Mouse (Mus musculus): ENCODE measurements around the gene Mttp.

The Mttp gene

DNA sequence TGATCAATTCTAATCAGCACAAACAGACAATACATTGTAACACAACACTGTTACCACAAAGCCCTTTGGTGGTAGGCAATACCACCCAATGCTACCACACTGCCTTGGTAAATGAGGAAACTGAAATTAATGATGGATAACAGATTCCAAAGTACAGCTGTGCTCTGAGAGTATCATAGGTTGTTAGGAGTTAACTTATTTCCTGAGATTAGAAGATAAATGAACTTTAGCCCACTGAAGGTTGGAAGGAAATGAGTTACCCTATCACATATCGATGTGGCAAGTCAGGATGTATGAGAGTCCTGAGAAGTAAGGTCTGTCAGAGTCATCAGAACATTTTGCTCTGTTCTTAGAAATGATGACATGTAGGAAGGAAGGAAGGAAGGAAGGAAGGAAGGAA is 10.2 kb downstream of the Mttp start:
- no peak for DNase-seq (ENCODE audit: inconsistent ontology term)

DNA sequence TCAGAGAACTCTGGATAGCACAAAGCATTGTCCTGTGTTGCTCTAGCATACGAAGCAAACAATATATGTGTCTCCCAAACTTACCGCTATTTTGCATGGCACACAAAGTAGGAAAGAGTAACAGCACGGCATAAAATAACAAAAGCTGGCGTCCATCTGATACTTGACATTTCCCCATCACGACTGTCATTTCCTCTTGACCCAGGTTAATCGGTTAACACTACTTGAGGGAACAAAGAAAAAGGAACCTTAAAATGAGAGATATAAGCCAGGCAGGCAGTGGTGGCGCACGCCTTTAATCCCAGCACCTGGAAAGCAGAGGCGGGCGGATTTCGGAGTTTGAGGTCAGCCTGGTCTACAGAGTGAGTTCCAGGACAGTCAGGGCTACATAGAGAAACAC is 10.9 kb downstream of the Mttp start:
- DNase-seq (ENCODE audit: inconsistent ontology term), result no peak

DNA sequence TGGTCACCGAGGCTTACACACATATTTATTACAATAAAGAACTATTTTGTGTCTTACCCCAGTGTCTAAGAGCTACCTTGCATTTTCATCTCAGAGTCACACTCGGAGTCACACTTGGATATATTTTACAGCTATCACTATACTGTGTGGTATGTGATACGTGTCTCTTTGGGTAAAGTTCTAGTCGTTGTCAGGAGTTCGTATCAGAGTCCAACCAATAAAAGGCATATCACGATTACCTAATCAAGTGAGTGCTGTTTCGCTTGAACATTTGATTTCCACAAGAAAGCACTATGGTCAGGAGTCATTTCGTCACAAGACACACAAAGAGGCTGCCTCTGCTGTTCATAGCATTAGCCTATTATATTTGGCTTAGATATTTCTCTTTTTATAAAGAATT is 11.3 kb downstream of the Mttp start:
- DNase-seq (ENCODE audit: inconsistent ontology term), result no peak

DNA sequence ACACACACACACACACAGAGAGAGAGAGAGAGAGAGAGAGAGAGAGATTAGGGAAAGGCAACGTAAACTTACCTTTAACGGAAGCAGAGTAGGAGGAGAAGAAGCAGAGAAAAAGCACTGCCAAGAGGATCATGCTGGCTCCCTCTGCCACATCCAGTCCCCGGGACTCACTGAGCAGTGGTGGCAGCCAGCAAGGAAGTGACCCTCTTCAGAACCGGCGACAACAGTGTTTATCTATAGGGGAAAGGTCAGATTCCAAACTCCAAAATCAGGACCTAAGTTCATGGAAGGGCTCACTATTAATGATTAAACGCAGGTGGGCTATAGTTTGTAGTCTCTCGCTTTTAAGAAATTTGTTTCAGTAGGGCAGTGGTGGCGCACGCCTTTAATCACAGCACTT is 13.6 kb downstream of the Mttp start:
- no peak for DNase-seq (ENCODE audit: inconsistent ontology term)

DNA sequence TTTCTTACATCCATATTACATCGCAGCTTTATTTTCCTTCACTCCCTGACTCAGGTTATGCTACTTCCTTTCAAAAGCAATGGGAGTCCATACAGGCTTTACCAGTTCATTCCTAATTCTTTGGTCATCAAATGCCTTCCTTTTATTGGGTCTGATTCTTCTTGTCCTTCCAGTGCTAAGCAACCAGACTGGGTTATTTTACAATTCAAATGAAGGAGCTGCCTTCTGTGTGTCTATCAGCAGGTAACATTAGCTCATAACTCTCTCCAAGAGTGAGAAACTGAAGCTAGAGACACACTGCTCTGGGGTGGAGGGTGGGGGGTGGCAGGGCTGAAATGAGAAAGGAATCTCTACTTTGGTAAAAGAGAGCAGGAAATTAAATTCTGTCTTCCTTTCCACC is 14.1 kb downstream of the Mttp start:
- DNase-seq (ENCODE audit: inconsistent ontology term), result no peak

DNA sequence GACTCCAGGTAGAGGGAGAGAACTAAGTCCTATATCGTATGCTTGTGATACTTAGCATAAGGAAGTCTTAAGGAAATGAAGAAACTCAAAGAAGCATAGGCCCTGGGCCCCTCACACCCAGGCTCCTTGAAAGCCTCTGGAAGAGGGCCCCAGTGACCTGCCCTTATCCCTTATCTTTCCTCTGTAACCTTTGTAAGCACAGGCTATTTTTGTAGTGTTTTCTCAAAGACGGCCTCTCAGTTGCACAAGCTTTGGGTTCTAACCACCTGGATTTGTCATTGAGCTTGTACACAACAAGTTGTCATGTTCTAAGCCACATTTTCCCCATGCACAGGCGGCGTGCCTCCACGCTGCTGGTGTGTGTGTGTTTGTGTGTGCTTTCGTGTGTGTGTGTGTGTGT is 15.7 kb downstream of the Mttp start:
- no peak for DNase-seq (ENCODE audit: inconsistent ontology term)

DNA sequence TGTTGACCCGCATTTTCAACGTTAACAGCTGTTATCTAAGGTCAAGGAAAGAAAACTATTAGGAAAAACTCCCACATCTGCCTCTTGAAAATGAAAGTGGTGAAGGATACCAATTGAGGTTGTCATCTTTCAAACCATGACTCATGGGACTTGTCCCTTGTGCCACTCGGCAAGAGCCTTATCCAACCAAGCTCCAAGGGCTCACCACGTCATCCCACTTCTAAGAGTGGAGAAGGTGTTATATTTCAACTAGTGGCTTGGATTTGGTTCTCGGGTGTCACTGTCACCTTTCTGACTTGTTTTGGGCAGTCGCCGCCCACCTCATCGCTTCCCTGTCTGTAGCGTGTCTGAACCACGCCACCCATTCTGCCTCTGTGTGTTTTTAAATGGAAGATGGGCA is 20.9 kb downstream of the Mttp start:
- no peak for DNase-seq (ENCODE audit: inconsistent ontology term)

DNA sequence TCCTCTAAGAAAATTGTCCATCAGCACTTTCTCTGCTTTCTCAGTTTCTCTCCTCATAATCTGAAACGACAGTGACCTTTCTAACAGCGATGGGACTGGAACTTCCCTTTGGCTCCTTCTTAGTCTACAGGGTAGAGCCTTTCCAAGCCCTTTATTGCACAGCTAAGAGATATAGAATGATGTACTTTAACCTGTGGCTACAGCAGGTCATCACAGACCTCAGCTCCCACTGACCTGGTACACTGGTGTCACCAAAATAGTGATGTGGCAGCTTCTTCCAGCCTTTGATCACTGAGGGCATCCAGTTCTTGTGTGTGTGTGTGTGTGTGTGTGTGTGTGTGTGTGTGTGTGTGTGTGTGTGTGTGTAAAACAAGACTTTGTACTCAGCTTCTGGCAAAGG is 23.3 kb downstream of the Mttp start:
- DNase-seq (ENCODE audit: inconsistent ontology term), result no peak

DNA sequence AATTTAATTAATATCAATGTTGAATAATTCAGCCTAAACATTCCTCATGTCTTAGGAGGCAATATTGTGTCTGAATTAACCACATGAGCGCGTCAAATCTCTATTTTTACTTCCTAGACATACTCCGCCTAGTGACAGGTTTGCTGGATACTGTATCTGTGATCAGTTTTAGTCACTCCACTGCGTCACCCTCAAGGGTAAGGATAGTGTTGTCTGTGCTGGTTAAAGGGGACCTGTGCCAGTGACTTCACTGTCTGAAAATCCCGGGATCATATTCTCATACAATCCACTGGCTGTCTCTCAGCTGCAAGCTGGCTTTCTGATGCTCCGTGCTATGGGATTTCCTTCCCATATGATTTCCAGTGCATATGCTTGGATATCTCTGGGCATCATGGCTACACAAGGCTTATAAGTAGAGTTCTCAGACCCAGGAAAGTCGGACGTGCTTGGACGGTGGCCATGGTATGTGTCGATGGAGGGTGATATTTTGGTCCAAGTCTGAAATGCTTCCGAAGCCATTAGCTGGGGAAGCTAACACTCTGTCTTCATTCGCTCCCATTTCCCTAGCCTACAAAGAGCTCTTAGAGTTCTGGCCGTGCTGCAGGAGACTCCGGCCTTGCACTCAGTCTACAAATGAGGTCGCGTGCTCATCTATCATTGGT is 25.2 kb downstream of the Mttp start:
- DNase-seq (ENCODE audit: inconsistent ontology term), result no peak

DNA sequence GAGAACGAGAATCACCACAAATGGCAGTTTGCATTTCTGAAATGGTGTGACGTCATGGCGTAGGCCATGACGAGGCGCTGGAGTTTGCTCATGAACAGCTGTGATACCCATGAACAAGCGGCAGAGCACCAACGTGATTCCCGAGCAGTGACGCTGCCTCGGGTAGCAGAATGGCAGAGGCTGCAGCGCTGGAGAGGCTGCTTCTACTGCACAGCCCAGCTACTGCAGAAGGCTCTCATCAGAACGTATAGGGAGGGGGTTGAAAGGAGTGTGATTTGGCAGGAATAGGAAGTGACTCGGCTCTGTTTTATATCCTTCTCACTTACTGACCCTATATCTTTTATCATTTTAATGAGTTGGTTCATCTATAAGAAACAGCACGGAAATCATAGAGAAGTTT is 25.9 kb downstream of the Mttp start:
- no peak for DNase-seq (ENCODE audit: inconsistent ontology term)

DNA sequence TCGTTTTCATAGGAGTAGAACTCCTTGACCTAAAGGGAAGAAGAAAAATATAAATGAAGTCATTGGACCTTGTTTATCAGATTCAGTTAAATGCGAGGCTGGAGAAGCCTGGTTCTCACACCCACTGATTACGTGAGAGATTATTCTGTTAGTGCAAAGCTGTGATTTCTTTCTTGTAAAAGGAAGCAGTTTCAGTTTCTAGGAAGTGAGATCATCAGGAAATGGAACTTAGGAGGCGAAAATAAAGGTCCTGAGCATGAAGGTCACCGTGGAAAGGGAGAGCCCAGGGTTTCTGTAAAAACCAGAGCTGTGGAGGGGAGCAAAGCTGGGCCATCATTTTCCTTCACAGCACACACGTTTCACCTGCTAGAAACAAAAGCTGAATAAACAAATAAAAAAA is 26.4 kb downstream of the Mttp start:
- DNase-seq (ENCODE audit: inconsistent ontology term), result no peak

DNA sequence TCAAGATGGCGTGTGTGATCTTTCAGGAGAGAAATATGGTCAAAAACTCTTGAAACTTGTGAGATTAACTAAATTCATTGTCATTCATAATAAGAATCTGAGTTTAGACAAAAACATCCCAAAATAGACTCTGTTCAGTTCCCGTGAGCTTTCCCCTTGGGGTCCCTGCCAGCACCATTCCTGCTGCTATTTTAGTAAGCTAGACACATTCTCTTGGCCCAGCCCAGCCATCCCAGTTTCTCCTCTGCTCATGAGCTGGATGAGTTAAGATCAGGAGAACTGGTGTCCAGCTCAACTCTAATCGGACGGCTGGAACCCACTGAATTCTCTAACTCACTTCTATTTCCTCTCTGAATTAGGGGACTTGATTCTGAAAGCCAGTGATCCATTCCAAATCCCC is 27.9 kb downstream of the Mttp start:
- DNase-seq (ENCODE audit: inconsistent ontology term), result no peak

DNA sequence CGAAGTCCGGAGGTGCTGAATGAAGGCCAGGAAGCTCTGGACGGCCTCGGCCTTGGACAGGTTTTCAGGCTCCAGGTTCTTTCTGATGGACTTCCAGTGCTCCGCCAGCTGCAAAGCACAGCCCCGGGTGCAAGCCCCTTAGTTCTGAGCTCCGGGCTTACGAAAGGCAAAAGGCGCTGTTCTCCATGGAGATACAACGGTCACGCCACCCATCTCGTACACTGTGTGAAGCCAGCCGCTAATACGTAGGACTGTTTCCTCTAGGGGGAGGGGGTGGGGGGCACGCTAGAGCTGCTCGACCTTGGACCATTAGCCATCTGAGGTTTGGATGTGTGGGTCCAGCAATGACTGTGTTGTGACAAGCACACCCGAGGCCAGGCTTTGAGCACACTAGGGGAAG is 30.7 kb downstream of the Mttp start:
- no peak for DNase-seq (ENCODE audit: inconsistent ontology term)

DNA sequence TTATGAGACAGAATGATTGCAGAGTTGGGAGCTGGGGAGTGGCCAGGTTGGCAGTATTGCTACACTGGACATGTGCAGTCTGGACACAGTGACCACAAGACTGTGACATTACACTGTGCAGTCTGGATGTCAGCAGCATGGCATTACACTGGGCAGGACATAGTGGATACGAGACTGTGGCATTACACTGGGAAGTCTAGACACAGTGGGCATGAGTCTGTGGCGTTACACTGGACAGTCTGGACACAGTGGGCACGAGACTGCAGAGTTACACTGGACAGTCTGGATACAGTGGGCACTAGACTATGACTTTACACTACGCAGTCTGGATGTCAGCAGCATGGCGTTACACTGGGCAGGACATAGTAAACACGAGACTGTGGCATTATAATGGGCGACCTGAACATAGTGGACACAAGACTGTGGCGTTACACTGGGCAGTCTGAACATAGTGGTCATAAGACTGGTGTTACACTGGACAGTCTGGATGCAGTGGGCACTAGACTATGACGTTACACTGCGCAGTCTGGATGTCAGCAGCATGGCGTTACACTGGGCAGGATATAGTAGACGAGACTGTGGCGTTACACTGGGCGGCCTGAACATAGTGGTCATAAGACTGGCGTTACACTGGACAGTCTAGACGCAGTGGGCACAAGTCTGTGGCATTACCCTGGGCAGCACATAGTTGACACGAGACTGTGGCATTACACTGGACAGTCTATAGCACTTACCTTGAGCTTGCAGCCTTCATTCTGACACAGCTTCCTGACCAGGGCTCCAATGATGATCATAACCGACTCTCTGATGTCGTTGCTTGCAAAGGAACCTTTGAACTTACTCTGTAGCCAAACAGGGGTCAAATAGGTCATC is 33.6 kb downstream of the Mttp start:
- DNase-seq (ENCODE audit: inconsistent ontology term), result no peak

DNA sequence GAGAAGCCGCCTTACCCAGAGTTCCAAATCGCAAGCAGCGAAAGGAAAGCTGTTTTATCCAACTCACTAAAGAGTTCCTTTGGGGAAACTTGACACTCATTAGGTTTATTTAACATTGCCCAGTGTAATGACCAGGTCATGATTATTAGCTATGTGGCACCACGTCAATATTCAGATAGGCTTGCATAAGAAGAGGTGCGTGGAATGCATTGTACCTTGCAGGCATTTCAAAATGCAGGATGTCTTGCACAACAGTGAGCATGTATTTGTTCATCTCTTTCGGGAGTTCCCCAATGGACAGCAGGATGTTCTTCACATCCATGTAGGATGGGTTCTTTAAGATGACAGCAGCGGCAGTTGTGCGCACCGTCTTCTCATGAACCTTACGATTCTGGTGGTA is 37.9 kb downstream of the Mttp start:
- no peak for DNase-seq (ENCODE audit: inconsistent ontology term)

DNA sequence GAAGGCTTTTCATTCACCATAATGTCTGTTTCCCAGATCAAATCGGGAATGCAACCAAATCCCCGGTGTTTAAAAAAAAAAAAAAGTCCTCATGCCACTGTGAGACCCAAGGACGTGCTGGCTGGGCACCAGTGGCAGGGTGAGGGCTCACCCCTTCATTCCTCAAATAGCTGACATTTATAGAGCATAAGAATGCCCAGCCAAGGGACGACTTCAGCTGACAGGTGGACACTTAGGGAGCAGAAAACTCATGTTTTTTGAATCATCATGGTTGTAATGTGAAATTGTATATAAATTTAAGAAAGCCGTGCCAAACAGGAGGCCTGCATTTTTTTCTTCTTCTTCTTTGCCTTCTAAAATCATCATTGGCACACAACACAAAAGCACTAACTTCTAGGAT is 39.7 kb downstream of the Mttp start:
- peak; percentile 79 for DNase-seq (ENCODE audit: inconsistent ontology term)

DNA sequence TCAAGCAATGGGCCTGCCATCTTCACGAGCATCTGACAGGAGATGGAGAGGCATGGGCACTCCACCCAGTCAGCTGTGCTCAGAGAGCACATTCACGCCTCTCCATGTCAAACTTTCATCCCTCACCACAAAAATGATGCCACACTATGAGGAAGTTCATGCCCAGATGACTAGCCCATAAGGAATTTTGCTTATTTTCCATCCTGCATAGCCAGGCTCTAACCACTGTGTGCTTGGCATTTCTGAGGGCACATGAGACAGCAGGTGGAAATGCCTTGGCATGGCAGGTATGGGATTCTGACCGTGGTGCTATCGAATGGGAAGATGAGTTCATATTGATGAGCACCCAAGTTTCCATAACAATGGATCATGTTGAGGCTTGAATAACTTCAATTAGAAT is 41.1 kb downstream of the Mttp start:
- peak; percentile 85 for DNase-seq (ENCODE audit: inconsistent ontology term)

DNA sequence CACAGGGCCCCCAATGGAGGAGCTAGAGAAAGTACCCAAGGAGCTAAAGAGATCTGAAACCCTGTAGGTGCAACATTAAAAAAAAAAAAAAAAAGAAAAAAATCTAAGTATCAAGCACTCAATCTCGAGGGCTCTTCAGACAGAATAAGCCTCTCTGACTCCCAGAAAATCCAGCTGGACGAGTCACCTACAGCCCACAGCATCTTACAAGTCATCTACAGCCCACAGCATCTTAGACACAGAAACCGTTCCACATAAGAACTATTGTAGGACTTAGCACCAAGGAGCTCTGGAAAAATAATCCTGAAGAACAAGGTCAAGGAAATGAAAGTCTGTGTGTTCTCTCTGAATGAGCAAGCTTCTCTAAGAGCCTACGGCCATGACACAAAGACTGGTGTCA is 42.8 kb downstream of the Mttp start:
- DNase-seq (ENCODE audit: inconsistent ontology term), result no peak

DNA sequence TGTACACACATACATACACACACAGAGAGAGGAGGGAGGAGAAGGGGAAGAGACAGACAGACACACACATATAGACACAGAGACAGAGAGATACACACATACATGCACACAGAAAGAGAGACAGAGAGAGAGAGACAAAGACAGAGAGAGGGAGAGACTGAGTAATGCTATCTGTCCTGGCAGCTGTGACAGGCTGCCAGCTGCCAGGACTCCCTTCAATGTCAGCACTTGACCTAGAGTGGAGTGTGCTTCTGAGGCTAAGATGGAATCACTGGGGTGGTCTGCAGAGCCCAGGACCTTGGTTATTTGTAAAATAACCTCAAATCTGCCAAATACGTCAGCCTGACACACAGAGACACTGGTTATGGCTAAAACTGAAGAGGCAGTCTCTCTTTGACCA is 47.0 kb downstream of the Mttp start:
- no peak for DNase-seq (ENCODE audit: inconsistent ontology term)

DNA sequence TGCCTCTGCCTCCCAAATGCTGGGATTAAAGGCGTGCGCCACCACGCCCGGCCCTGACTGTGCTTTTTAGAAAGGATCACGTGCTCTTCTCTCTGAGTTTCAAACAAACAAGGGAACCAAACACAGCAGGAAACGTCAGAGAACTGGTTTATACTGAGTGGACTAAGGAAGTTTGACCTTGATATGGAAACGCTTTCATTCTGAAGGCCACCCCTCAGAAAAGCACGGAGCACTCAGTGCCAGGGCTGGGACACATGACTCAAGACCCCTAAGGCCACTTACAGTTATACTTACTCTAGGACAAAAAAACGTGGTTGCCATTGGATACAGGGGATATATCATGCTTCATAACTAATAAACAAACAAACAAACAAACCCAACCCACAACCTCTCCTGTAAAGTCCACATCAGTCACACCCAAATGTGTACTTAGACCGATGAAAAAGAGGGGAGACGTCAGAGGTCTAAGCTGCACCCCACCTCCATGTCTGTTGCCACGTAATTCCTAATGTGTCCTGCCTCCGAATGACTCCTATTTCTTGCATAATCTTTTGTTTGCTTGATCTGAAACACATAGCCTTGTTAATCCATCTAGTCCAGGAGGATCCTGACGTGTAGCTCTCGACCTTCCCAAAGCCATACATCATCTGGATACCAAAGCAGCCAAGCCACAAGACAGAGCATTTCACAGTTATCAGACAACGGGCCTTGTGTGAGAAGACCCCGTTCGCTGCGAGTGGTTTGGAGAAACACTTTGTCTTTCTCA is 48.3 kb downstream of the Mttp start:
- DNase-seq (ENCODE audit: inconsistent ontology term), result no peak

DNA sequence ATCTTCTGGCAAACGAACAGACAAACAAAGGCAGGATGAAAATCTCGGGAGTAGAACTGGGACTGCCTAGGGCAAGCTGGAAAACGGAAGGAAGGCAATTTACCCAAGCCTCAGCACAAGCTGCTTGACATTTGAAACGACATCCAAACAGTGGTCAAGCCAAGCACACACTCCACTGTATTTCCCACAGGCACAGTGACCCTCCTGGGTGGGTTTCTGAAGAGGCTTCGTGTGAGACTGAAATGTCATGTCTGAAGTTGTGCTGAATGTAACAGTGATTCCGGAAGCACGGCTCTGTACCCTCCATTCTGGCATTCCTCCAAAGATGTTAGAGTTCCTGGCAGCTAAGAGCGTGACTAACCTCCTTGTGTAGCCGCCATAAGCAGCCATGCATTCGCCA is 49.0 kb downstream of the Mttp start:
- DNase-seq (ENCODE audit: inconsistent ontology term), result peak; percentile 70

DNA sequence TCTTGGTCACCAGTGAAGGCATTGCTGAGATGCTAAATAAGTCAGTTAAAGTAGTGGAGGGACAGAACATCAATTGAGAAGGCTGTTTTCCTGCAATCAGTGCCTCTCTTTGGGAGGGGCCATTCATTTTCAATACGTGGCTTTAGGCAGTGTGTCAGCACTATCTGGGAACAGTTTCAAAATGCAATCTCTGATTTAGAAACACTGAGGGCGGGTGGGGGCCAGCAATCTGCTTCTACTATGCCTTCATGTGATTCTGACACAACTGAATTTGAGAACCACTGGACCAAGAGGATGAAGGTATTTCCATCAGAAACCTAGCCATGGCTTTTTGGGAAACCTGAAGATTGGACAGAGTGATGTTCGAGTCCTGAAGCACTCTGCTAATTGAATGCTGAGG is 49.5 kb downstream of the Mttp start:
- DNase-seq (ENCODE audit: inconsistent ontology term), result peak; percentile 44

DNA sequence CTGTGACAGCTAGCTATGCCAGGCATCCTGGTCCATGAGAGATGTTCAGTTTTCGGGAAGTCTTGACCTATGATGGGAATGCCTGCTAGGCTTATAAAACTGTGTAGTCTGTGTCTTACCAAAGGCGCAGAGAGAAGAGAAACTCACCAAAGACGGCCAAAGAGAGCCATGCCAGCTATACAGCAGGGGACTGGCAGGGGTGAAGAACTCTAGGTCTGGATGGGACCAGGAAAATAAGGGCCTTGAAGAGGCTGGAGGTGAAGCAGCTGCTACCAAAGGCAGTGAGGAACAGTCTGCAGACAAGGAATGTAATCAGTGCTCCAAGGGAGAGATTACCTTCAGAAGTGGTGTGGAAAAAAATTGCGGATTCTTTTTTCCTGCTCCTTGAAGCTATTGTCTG is 60.9 kb downstream of the Mttp start:
- no peak for DNase-seq (ENCODE audit: inconsistent ontology term)

Measured in Muller cell, postnatal 12 days (primary cell).